Mouse (Mus musculus): ENCODE results near the gene Eno3.

Gene Eno3

GRCm38 (mm10) chr11:70656964-70657363 lies at the start of gene Eno3:
Gene Eno3, plus strand, starts transcription at chr11:70657202.
- Histone ChIP-seq H3K4me1 (replicated peaks; ENCODE audit: low read depth, low read length) (peaks cover 64% of the 10 kb centered on the region), H3K9me3 (ENCODE audit: low read length) (peaks cover 18% of the 10 kb centered on the region), H3K27me3 (ENCODE audit: insufficient read depth, low read length) (peaks cover 5% of the 10 kb centered on the region; the same call in 1 of the 2 replicates), H3K36me3 (ENCODE audit: insufficient read depth, low read length) (peaks cover 32% of the 10 kb centered on the region), H3K4me3 (replicated peaks; ENCODE audit: low read length) (peak within 1 kb of the TSS; percentile 99)
- TF ChIP-seq POU5F1 (IDR thresholded peaks at IDR 0.05; ENCODE audit: borderline replicate concordance, low read length) (no peak), NANOG (IDR thresholded peaks at IDR 0.05; ENCODE audit: borderline replicate concordance, low read length) (no peak), CTCF (conservative IDR thresholded peaks at IDR 0.05; ENCODE audit: low read length) (no peak)

- no peak overlapping the region for H3K4me3 ChIP-seq (replicated peaks; ENCODE audit: low read length)
- no peaks in the 10 kb centered on the region for H3K9me3 ChIP-seq (ENCODE audit: low read length)
- H3K27me3 ChIP-seq (ENCODE audit: insufficient read depth, low read length): 0 out of 2 replicates have a peak, but pooled peaks cover 4% of the 10 kb centered on the region
- peaks cover 90% of the 10 kb centered on the region for H3K36me3 ChIP-seq (ENCODE audit: insufficient read depth, low read length)
- H3K4me1 ChIP-seq (replicated peaks; ENCODE audit: low read depth, low read length): peaks cover 55% of the 10 kb centered on the region
- TF ChIP-seq CTCF (conservative IDR thresholded peaks at IDR 0.05; ENCODE audit: low read length): no peak
- no peak for TF ChIP-seq POU5F1 (IDR thresholded peaks at IDR 0.05; ENCODE audit: borderline replicate concordance, low read length)
- TF ChIP-seq NANOG (IDR thresholded peaks at IDR 0.05; ENCODE audit: borderline replicate concordance, low read length): no peak
These were observed 49.4 kb upstream of the Eno3 start for GRCm38 (mm10) chr11:70607611-70608010.

- H3K4me3 ChIP-seq (replicated peaks; ENCODE audit: low read length): peak overlapping the region; percentile 73
- peaks cover 88% of the 10 kb centered on the region for H3K36me3 ChIP-seq (ENCODE audit: insufficient read depth, low read length)
- TF ChIP-seq CTCF (conservative IDR thresholded peaks at IDR 0.05; ENCODE audit: low read length): peak; percentile 56
- TF ChIP-seq NANOG (IDR thresholded peaks at IDR 0.05; ENCODE audit: borderline replicate concordance, low read length): no peak
- no peak for TF ChIP-seq POU5F1 (IDR thresholded peaks at IDR 0.05; ENCODE audit: borderline replicate concordance, low read length)
- H3K4me1 ChIP-seq (replicated peaks; ENCODE audit: low read depth, low read length): peaks cover 62% of the 10 kb centered on the region
- 0 out of 2 replicates have a peak, but pooled peaks cover 4% of the 10 kb centered on the region for H3K27me3 ChIP-seq (ENCODE audit: insufficient read depth, low read length)
- no peaks in the 10 kb centered on the region for H3K9me3 ChIP-seq (ENCODE audit: low read length)
These were observed 48.5 kb upstream of the Eno3 start for GRCm38 (mm10) chr11:70608381-70609066.

- TF ChIP-seq NANOG (IDR thresholded peaks at IDR 0.05; ENCODE audit: borderline replicate concordance, low read length) (no peak), POU5F1 (IDR thresholded peaks at IDR 0.05; ENCODE audit: borderline replicate concordance, low read length) (no peak), CTCF (conservative IDR thresholded peaks at IDR 0.05; ENCODE audit: low read length) (no peak)
These were observed 46.2 kb upstream of the Eno3 start for GRCm38 (mm10) chr11:70610752-70611151.

GRCm38 (mm10) chr11:70612505-70612904 lies 44.5 kb upstream of the Eno3 start:
- H3K36me3 ChIP-seq (ENCODE audit: insufficient read depth, low read length): peaks cover 51% of the 10 kb centered on the region
- peaks cover 23% of the 10 kb centered on the region for H3K27me3 ChIP-seq (ENCODE audit: insufficient read depth, low read length)
- H3K9me3 ChIP-seq (ENCODE audit: low read length): no peaks in the 10 kb centered on the region
- no peak for TF ChIP-seq POU5F1 (IDR thresholded peaks at IDR 0.05; ENCODE audit: borderline replicate concordance, low read length)
- TF ChIP-seq NANOG (IDR thresholded peaks at IDR 0.05; ENCODE audit: borderline replicate concordance, low read length): no peak
- no peak for TF ChIP-seq CTCF (conservative IDR thresholded peaks at IDR 0.05; ENCODE audit: low read length)
- H3K4me1 ChIP-seq (replicated peaks; ENCODE audit: low read depth, low read length): peaks cover 65% of the 10 kb centered on the region
- H3K4me3 ChIP-seq (replicated peaks; ENCODE audit: low read length): no peak overlapping the region

More at GRCm38 (mm10) chr11:70610752-70611151, 46.2 kb upstream of the Eno3 start:
- Histone ChIP-seq H3K9me3 (ENCODE audit: low read length) (no peaks in the 10 kb centered on the region), H3K4me3 (replicated peaks; ENCODE audit: low read length) (no peak overlapping the region), H3K4me1 (replicated peaks; ENCODE audit: low read depth, low read length) (peaks cover 64% of the 10 kb centered on the region), H3K27me3 (ENCODE audit: insufficient read depth, low read length) (peaks cover 6% of the 10 kb centered on the region), H3K36me3 (ENCODE audit: insufficient read depth, low read length) (peaks cover 66% of the 10 kb centered on the region)

GRCm38 (mm10) chr11:70615074-70615473 lies 41.9 kb upstream of the Eno3 start:
- peaks cover 50% of the 10 kb centered on the region for H3K4me1 ChIP-seq (replicated peaks; ENCODE audit: low read depth, low read length)
- TF ChIP-seq POU5F1 (IDR thresholded peaks at IDR 0.05; ENCODE audit: borderline replicate concordance, low read length) (no peak), CTCF (conservative IDR thresholded peaks at IDR 0.05; ENCODE audit: low read length) (no peak), NANOG (IDR thresholded peaks at IDR 0.05; ENCODE audit: borderline replicate concordance, low read length) (no peak)
- peaks cover 29% of the 10 kb centered on the region for H3K36me3 ChIP-seq (ENCODE audit: insufficient read depth, low read length)
- peaks cover 40% of the 10 kb centered on the region for H3K27me3 ChIP-seq (ENCODE audit: insufficient read depth, low read length)
- peak overlapping the region; percentile 80 for H3K4me3 ChIP-seq (replicated peaks; ENCODE audit: low read length)
- H3K9me3 ChIP-seq (ENCODE audit: low read length): no peaks in the 10 kb centered on the region

GRCm38 (mm10) chr11:70615516-70616093 lies 41.4 kb upstream of the Eno3 start, which contains the start of gene 4930544D05Rik:
Gene 4930544D05Rik, plus strand, starts transcription at chr11:70615848.
- H3K27me3 ChIP-seq (ENCODE audit: insufficient read depth, low read length): peaks cover 40% of the 10 kb centered on the region
- no peaks in the 10 kb centered on the region for H3K9me3 ChIP-seq (ENCODE audit: low read length)
- H3K4me3 ChIP-seq (replicated peaks; ENCODE audit: low read length): peak within 1 kb of the TSS; percentile 80
- H3K4me1 ChIP-seq (replicated peaks; ENCODE audit: low read depth, low read length): peaks cover 50% of the 10 kb centered on the region
- peaks cover 25% of the 10 kb centered on the region for H3K36me3 ChIP-seq (ENCODE audit: insufficient read depth, low read length)
- TF ChIP-seq POU5F1 (IDR thresholded peaks at IDR 0.05; ENCODE audit: borderline replicate concordance, low read length) (no peak), CTCF (conservative IDR thresholded peaks at IDR 0.05; ENCODE audit: low read length) (no peak), NANOG (IDR thresholded peaks at IDR 0.05; ENCODE audit: borderline replicate concordance, low read length) (no peak)

GRCm38 (mm10) chr11:70619101-70619500 lies 37.9 kb upstream of the Eno3 start, which contains the start of gene Chrne:
Gene Chrne, minus strand, starts transcription at chr11:70619216.
- TF ChIP-seq CTCF (conservative IDR thresholded peaks at IDR 0.05; ENCODE audit: low read length): no peak
- TF ChIP-seq POU5F1 (IDR thresholded peaks at IDR 0.05; ENCODE audit: borderline replicate concordance, low read length): no peak
- no peak for TF ChIP-seq NANOG (IDR thresholded peaks at IDR 0.05; ENCODE audit: borderline replicate concordance, low read length)

More at GRCm38 (mm10) chr11:70619101-70619500, 37.9 kb upstream of the Eno3 start, which contains the start of gene Chrne:
- Histone ChIP-seq H3K9me3 (ENCODE audit: low read length) (no peaks in the 10 kb centered on the region), H3K4me1 (replicated peaks; ENCODE audit: low read depth, low read length) (peaks cover 65% of the 10 kb centered on the region), H3K27me3 (ENCODE audit: insufficient read depth, low read length) (peaks cover 40% of the 10 kb centered on the region), H3K4me3 (replicated peaks; ENCODE audit: low read length) (no peak within 1 kb of the TSS), H3K36me3 (ENCODE audit: insufficient read depth, low read length) (no peaks in the 10 kb centered on the region)

All from E14TG2a.4 (cell line).